Mouse (Mus musculus) heart, embryonic 13.5 days (tissue): ENCODE measurements around the gene 9930111J21Rik2. TPM values are rescaled to one million over a fixed set of nuclear protein-coding genes. Genes with fewer than 3 reads are reported as not detected.
"Not testable (repeated sequence)": the region's sequence is repeated elsewhere in the genome, so short reads cannot be mapped to it uniquely, and the experiment has no call there.

Source experiments
- ATAC-seq: fragments of 200-750 bp; cut with Nextera tagmentation; 2 replicates; pipeline ENCODE4 v1.8.0; 2017; ENCODE audit warnings: moderate TSS enrichment; ENCODE audit not compliant: insufficient number of reproducible peaks, low FRiP score, low TSS enrichment; ENCODE audit errors: extremely low read depth
- H3K27ac ChIP-seq: fragments of 300-500 bp; sonication (generic); replicated peaks from 2 replicates; pipeline ENCODE4 v1.5.1; 2015; ENCODE audit warnings: moderate library complexity, mild to moderate bottlenecking, inconsistent platforms
- H3K27me3 ChIP-seq: fragments of 300-500 bp; sonication (generic); replicated peaks from 2 replicates; pipeline ENCODE4 v1.6.1; 2015; ENCODE audit warnings: mild to moderate bottlenecking, inconsistent platforms
- H3K36me3 ChIP-seq: fragments of 300-500 bp; sonication (generic); 2 replicates; pipeline ENCODE4 v1.6.1; 2015; ENCODE audit warnings: mild to moderate bottlenecking, inconsistent platforms
- H3K4me1 ChIP-seq: fragments of 300-500 bp; sonication (generic); 2 replicates; pipeline ENCODE4 v1.6.1; 2015; ENCODE audit warnings: inconsistent platforms
- H3K4me2 ChIP-seq: fragments of 300-500 bp; sonication (generic); 2 replicates; pipeline ENCODE4 v1.6.1; 2015; ENCODE audit warnings: inconsistent platforms, mild to moderate bottlenecking, moderate library complexity
- H3K4me3 ChIP-seq: fragments of 300-500 bp; sonication (generic); 2 replicates; pipeline ENCODE4 v1.5.1; 2015; ENCODE audit warnings: moderate library complexity, mild to moderate bottlenecking, inconsistent platforms
- H3K9ac ChIP-seq: fragments of 300-500 bp; sonication (generic); 2 replicates; pipeline ENCODE4 v1.6.1; 2015; ENCODE audit warnings: inconsistent platforms, mild to moderate bottlenecking, moderate library complexity
- H3K9me3 ChIP-seq: fragments of 300-500 bp; sonication (generic); 2 replicates; pipeline ENCODE4 v1.6.1; 2016; ENCODE audit warnings: inconsistent platforms
- WGBS: fragments of 180-500 bp; shearing (Covaris S2); methylation state at CpG from one replicate; pipeline ENCODE4 v1.1.7; 2015; ENCODE audit warnings: mixed read lengths; 5-methylcytosine and 5-hydroxymethylcytosine counted together
- polyA plus RNA-seq: library from polyadenylated mRNA; unstranded; fragments of >200 nt; fragmentation: Nextera tagmentation; extraction: Ambion mirVana; gene quantifications from 2 replicates; pipeline ENCODE4 v1.2.1, GENCODE M21; 2015

The 9930111J21Rik2 gene
- polyA plus RNA-seq, 1 experiment from 2014 or later, result 0.78 TPM

- not testable (repeated sequence) for H3K36me3 ChIP-seq, ATAC-seq, H3K9me3 ChIP-seq, H3K4me1 ChIP-seq, H3K4me2 ChIP-seq, H3K4me3 ChIP-seq, H3K9ac ChIP-seq, H3K27me3 ChIP-seq
- 47% methylated on average over 6 of the region's 6 CpGs for WGBS
- peak within 1 kb of the TSS; percentile 15; the same call in 1 of the 2 replicates for H3K27ac ChIP-seq
Measured at GRCm38 (mm10) chr11:49076001-49076757, 25.1 kb upstream of the 9930111J21Rik2 start, which contains the start of gene Ifi47. Ifi47 (plus strand) TSS chr11:49076587.

DNA sequence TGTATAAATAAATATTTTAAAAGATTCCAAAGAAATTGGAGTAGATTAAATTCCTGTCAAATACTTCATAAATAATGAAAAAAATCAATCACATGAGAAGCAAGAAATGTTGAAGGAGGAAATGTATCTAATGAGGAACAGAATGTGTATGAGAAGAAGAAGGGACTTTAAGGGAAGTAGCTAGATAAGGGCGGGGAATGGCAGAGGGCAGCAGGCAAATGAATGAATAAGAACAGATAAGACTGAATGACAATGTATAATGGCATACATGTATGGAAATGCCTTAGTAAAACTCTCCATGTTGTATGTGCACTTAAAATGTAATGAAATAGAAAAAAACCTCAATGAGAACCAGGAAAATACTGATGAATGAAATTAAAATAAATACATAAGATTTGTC, 17.3 kb upstream of the 9930111J21Rik2 start:
- no peak overlapping the region for H3K9ac ChIP-seq
- no peak for ATAC-seq

GRCm38 (mm10) chr11:49063713-49064469, 12.8 kb upstream of the 9930111J21Rik2 start, which contains the start of gene Tgtp2:
Tgtp2 (minus strand) TSS chr11:49064206.
- H3K4me2 ChIP-seq, H3K4me3 ChIP-seq, H3K36me3 ChIP-seq, ATAC-seq, H3K27ac ChIP-seq, H3K4me1 ChIP-seq, H3K27me3 ChIP-seq, H3K9me3 ChIP-seq, H3K9ac ChIP-seq: not testable (repeated sequence)
- 56% methylated on average over 5 of the region's 5 CpGs for WGBS

More for the DNA sequence above, 17.3 kb upstream of the 9930111J21Rik2 start:
- no peaks in the 10 kb centered on the region for H3K27me3 ChIP-seq
- 60% methylated on average over 1 of the region's 1 CpGs for WGBS
- H3K4me3 ChIP-seq, result no peak overlapping the region
- no peaks in the 10 kb centered on the region for H3K4me1 ChIP-seq
- H3K36me3 ChIP-seq, result no peaks in the 10 kb centered on the region
- no peak overlapping the region for H3K4me2 ChIP-seq
- no peaks in the 10 kb centered on the region for H3K9me3 ChIP-seq
- no peak overlapping the region for H3K27ac ChIP-seq

GRCm38 (mm10) chr11:49061865-49062264, 10.8 kb upstream of the 9930111J21Rik2 start:
- WGBS, result 73% methylated on average over 2 of the region's 2 CpGs
- not testable (repeated sequence) for H3K4me3 ChIP-seq, H3K9me3 ChIP-seq, H3K36me3 ChIP-seq, H3K9ac ChIP-seq, H3K4me1 ChIP-seq, H3K4me2 ChIP-seq, H3K27ac ChIP-seq, ATAC-seq, H3K27me3 ChIP-seq

GRCm38 (mm10) chr11:49060061-49060460, 9.0 kb upstream of the 9930111J21Rik2 start:
- not testable (repeated sequence) for H3K9ac ChIP-seq, H3K4me1 ChIP-seq, ATAC-seq, H3K9me3 ChIP-seq, H3K36me3 ChIP-seq, H3K4me3 ChIP-seq, H3K4me2 ChIP-seq, H3K27ac ChIP-seq, H3K27me3 ChIP-seq
- 50% methylated on average over 2 of the region's 3 CpGs for WGBS

DNA sequence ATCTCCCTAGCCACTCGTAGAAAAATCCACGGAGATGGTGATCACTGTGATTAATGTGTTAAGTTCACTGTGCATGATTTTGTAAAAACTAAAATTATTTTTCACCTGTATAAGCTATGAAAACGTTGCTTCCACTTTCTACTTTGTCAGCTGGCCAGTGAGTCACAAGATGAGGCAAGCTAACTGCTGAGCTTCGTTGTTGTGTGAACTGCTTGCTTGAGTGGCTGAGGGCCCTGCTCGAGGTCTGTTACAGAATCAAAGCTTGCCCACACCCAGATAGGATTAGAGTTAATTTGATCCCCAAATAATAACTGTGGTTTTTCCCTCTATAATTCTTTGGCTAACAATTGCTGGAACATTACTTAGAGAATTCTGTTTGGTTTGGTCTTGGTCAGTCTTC, 852 bp upstream of the 9930111J21Rik2 start:
- not testable (repeated sequence) for H3K36me3 ChIP-seq, H3K9ac ChIP-seq, ATAC-seq, H3K4me1 ChIP-seq, H3K9me3 ChIP-seq, H3K27me3 ChIP-seq, H3K27ac ChIP-seq, H3K4me2 ChIP-seq, H3K4me3 ChIP-seq
- WGBS, result no CpG with 5 or more reads among the region's 5 CpGs

DNA sequence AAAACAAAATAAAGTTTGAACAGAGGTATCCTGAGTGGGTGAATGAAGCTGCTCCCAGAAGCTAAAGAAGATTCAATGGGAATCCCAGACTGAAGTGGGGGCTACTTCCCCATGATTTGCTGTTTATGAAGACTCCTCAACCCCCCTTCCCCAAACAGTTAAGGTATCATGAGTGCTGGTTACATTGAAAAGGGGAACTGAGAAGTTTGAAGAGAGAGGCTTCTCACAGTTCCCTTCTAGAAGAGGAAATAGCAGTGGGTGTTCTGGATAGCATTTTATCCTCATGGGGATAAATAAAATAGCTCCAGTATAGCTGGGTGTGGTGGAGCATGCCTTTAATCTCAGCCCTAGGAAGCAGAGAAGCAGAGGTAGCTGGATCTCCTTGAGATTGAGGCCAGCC, 978 bp downstream of the 9930111J21Rik2 start:
- H3K4me1 ChIP-seq, H3K27me3 ChIP-seq, H3K4me3 ChIP-seq, H3K27ac ChIP-seq, H3K9ac ChIP-seq, H3K9me3 ChIP-seq, ATAC-seq, H3K4me2 ChIP-seq, H3K36me3 ChIP-seq: not testable (repeated sequence)

DNA sequence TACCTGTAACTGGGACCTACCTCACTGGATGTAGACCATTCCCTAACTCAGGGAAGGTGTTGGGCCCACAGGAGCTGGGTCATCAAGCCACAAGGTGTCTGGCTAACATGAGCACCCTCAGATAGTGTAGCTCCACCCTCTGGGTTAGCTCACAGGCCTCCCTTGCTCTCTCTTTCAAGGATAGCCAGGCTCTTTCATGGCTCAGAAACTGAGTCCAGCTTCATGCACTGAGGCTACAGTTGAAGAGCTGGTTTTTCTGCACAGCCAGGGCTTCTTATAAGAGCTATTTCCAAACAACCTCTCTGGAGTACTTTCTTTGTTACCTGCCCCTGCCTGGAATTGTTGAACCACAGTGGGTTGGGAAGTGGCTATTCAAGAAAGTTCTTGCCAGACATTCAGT, 39.0 kb downstream of the 9930111J21Rik2 start:
- not testable (repeated sequence) for ATAC-seq

DNA sequence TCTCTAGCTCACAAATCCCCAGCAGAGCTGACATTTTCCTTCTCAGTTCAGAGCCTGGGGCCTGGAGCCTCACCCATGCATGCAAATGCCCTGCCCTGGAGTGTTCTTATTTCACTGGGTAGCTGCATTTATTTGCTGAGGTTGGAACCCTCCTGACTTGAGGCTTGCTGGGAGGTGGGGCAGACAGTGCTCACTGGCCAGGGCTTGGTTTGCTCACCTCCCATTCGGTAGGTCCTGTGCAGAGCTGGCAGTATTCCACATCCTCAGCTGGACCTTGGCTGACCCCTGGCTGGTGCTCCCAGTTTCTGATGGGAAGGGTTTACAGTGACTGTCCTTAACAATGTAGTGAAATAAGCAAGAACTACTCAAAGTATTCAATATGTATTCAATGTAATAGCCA, 44.3 kb downstream of the 9930111J21Rik2 start:
- H3K36me3 ChIP-seq, ATAC-seq, H3K27ac ChIP-seq, H3K27me3 ChIP-seq, H3K9me3 ChIP-seq, H3K4me2 ChIP-seq, H3K4me1 ChIP-seq, H3K4me3 ChIP-seq, H3K9ac ChIP-seq: not testable (repeated sequence)
- WGBS, result 37% methylated on average over 1 of the region's 1 CpGs

More for the DNA sequence above, 39.0 kb downstream of the 9930111J21Rik2 start:
- not testable (repeated sequence) for H3K4me2 ChIP-seq, H3K36me3 ChIP-seq, H3K9me3 ChIP-seq, H3K27ac ChIP-seq, H3K4me1 ChIP-seq, H3K27me3 ChIP-seq, H3K4me3 ChIP-seq, H3K9ac ChIP-seq

DNA sequence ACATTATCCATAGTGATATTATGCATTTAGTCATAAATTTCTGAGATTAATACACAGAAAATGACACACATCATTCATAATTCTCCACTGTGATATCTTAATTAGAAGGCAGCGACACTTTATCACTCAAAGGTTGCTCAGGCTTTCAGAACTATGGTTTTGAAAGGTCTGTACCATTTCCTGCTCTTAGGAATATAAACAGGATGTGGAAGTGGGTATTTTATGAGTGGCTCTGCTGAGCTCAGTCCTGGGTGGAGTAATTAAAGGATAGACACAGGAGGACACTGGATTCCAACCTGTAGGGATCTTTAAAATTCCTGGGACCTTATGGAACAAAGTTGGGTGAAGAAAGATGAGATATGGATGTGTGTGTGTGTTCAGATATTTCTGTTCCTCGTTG, 44.7 kb downstream of the 9930111J21Rik2 start:
- not testable (repeated sequence) for H3K27ac ChIP-seq, H3K4me2 ChIP-seq, H3K9me3 ChIP-seq, ATAC-seq, H3K4me1 ChIP-seq, H3K4me3 ChIP-seq, H3K36me3 ChIP-seq, H3K27me3 ChIP-seq, H3K9ac ChIP-seq
- WGBS, result 34% methylated on average over 2 of the region's 2 CpGs

- not testable (repeated sequence) for H3K36me3 ChIP-seq, H3K4me2 ChIP-seq, H3K4me3 ChIP-seq, H3K27ac ChIP-seq, H3K9me3 ChIP-seq, H3K9ac ChIP-seq, H3K4me1 ChIP-seq, H3K27me3 ChIP-seq, ATAC-seq
- WGBS, result 58% methylated on average over 1 of the region's 1 CpGs
Measured at GRCm38 (mm10) chr11:49000411-49000810, 50.6 kb downstream of the 9930111J21Rik2 start.

- Histone ChIP-seq H3K4me2 (peak within 1 kb of the TSS; percentile 11; the same call in 1 of the 2 replicates), H3K4me1 (peaks cover 11% of the 10 kb centered on the region)
- WGBS, result 48% methylated on average over 2 of the region's 2 CpGs
- H3K9ac ChIP-seq, H3K4me3 ChIP-seq, ATAC-seq, H3K27me3 ChIP-seq, H3K27ac ChIP-seq, H3K9me3 ChIP-seq, H3K36me3 ChIP-seq: not testable (repeated sequence)
Measured at GRCm38 (mm10) chr11:48994018-48994417, 57.0 kb downstream of the 9930111J21Rik2 start, which contains the start of gene Tgtp1. Tgtp1 (minus strand) TSS chr11:48994172.
